Mouse (Mus musculus) erythroblast, adult 5-6 weeks (primary cell): ENCODE measurements around the gene Cept1. TPM values are rescaled to one million over a fixed set of nuclear protein-coding genes. Genes with fewer than 3 reads are reported as not detected.

ENCODE experiments used
- ATAC-seq: replicated peaks from 2 replicates; pipeline ENCODE4 v1.8.0; 2016; ENCODE audit warnings: moderate number of reproducible peaks, mild to moderate bottlenecking, moderate TSS enrichment, inconsistent platforms; ENCODE audit not compliant: poor library complexity, low FRiP score, severe bottlenecking
- total RNA-seq, 2 experiments: library from RNA; stranded (forward) in 1 of 2; stranded (reverse) in 1 of 2; fragments of 150-400 nt in 1 of 2; fragments of 200-764, 138-1000 nt in 1 of 2; gene quantifications; 2 replicates each; pipeline versions ENCODE4 v1.2.3 to v1.2.4; 2015 to 2017; ENCODE audit warnings: low replicate concordance in 2 of 2

Gene Cept1
- total RNA-seq, 2 experiments from 2014 or later, result 16.4 to 33.8 TPM

DNA sequence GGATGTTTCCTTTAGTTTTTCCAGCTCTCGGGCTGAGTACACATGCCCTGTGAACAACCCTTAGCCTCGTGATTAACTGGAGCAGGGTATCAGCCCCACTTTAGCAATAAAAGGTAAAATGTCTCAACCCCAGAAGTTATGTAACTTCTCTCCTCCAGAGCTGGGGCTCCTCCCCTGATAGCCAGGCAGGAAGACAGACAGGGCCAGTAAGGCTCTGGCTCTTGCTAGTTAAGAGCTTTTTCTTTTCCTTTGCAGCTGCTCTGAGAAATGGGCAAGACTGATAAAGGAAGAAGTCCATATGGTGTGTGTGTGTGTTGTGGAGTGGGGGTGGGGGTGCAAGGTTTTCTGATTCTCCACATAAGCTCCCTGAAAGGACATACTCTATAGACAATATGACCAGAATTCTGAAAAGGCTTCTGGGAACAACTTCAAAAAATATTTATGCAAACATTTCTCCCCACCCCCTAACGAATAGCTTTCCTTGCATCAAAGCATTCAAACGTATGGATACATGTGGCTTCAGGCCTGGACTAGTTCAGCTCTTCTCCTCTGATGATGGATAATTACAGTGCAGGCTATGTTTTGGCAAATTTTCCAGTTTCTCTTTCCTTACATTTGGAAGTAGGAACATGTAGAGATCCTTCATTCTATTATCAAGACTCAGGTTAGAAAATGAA is 51.4 kb downstream of the Cept1 start:
- peak; percentile 58; the same call in 1 of the 2 replicates for ATAC-seq

DNA sequence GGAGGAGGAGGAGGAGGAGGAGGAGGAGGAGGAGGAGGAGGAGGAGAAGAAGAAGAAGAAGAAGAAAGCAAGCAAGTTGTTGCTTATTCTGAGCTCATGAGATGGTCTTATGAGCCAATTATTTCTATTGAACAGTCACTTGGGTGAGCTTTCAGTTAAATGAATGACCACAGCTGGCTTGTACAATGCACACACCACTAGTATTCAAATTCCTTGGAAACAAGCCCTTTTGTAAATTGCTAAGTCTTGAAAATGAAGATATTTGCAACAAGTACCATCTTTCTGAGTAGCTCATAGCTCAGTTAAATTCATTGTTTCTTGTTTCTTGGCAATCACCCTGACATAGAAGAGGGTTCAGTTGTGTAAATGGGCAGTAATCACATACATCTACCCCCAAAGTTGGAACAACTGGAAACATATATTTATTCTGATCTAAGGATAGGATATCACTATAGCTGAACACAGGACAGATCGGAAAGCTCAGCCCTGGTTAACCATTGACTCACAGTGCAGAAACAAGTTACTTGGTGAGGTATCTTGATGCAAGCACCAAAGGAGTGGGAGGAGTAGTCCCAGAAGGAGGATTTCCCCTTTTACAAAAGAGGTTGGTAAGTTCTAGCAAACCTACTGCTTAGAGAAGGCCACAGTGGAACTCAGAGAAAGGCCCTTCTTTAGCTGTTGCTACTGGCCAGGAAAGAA is 52.1 kb downstream of the Cept1 start:
- no peak for ATAC-seq

DNA sequence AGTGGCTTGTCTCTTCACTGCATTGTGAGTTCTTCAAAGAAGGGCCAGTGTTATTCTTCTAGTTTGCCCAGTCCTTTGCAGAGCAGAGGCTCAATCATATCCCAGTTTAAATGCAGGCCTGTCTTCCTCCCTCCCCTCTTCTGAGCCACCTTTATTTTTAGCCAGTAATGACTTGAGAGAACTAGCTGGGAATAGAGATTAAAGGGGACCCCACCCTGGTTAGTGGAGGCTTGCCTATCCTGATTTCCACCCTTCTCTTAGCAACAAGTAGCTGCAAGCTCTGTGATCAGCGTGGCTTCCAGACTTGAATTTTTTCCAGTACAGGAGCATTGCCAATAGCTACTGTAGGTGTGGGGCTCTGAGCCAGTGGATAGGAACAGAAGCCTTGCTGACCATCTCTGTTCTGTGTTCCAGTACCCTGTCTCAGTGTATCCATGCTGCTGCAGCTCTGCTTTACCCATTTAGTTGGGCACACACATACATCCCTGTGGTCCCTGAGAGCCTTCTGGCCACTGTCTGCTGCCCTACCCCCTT is 53.1 kb downstream of the Cept1 start:
- peak; percentile 68 for ATAC-seq

DNA sequence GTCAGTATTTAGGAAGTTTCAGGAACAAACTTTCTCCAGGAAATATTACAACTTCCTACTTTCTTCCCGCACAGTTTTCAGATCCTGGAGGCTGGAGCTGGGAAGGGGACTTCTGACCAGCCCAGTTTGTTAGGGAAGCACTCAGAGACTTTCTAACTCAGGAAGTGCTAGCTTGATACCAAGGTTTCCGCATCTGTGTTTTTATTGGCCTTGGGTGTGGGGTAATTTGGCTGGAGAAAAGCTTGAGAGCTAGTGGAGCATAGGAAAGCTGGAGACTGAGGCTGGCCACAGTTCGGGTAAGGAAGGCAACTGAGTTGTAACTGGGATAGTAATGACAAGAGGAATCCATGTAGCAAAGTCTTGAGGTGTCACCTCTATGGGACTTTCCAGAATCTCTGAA is 53.7 kb downstream of the Cept1 start:
- no peak for ATAC-seq

DNA sequence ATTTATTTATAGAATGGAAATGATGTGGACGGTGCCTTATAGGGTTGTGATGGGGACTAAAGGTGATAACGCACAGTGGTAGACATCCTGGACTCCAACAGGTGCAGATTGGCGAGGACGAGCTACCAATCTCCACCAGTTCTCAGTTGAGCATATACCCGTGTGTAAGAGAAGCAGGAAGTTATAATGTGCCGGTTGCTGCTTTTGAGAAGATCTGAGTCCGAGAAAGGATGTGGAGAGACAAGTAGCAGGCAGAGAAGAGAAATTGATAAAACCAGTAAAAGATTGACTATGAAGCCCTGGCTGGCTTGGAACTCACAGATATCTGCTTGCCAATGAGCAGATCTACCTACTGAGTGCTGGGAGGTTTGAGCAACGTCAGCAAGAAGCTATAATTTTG is 54.4 kb downstream of the Cept1 start:
- no peak for ATAC-seq

DNA sequence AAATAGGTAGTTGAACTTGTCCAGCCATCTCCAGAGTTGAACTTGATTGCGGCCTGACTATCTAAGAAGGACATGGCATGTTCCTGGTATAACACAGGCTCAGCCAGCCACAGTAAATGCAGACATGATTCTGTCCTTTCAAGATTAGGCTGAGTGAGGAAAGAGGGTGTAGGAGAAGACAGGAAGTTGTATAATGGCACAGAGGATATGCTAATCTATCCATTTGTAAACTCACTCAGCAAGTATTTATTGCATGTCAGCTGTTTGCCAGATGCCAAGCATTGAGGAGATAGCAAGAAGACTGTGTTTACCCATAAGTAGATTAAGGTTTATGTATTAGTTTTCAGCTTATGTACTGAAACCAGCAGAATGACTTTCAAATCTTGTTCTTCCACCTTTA is 54.9 kb downstream of the Cept1 start:
- 0 out of 2 replicates have a peak, but pooled peaks have one; percentile 23 for ATAC-seq

DNA sequence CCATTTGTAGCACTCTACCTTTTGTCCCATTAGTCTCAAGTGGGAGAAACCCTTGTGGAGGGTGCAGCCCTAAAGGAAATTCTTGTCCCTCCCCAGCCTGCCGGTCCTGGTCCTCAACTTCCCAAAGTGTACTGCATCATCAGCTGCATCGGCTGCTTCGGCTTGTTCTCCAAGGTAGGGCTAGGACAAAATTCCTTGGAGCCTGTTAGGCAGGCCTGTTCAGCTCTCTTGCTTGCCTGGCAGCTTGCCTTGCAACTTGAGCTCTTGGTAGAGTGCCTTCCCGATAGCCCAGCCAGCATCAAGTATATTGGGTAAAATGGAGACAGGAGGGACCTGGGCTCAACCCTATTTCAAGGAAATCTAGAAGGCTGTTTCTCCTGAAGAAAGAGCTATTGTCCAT is 57.4 kb downstream of the Cept1 start:
- ATAC-seq, result no peak

DNA sequence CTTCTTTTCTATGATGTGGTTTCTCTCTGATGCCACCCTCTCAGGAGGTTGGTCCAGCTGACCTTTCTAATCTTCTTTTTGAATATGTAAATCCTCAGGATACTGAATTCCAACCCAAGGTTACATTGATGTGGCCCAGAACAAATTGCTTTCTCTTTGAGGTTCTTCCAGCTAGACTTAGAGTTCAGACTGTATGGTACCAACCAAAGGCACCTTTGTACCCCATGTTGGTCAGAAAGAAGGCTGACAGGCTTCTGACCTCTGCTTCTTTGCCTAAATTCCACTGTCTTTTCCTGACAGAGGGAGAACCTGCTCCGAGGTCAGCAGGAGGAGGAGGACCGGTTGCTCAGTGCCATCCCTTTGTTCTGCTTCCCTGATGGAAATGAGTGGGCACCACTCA is 60.1 kb downstream of the Cept1 start:
- no peak for ATAC-seq

DNA sequence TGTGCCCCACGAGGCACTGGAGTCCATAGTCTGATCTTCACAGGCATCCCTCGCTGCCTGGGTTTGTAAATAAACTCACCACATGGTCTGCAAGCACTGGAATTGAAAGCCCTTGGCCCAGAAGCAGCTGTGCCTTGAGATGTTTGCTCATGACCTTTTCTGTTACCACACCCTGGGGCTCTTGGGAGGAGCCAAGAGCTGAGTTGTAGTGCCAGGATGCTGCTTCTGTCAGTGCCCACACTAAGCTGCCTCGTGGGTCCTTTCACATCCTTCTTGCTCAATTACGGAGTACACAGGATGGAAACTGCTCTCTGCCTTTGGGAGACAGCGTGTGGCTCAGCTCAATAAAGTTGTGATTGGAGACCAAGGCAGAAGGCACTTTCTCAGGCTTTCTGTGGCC is 61.8 kb downstream of the Cept1 start:
- ATAC-seq, result no peak

DNA sequence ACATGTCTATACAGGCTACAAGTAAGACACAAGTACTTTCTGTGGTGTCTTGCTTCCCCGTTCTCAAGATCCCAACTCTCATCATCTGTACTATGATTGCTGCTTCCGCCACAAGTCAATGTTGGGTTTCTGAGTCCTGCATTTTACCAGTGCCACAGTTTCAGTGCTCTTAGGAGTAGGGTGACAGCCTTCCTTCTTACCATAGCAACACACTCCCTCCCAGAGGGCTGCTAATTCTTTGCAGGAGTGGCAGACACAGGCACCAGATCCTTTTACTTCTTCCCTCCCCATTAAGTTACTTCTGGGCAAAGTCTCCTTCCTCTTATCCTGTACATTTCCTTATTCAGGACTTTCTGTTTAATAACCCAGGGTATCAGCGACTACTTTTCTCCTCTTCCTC is 62.7 kb downstream of the Cept1 start:
- no peak for ATAC-seq

DNA sequence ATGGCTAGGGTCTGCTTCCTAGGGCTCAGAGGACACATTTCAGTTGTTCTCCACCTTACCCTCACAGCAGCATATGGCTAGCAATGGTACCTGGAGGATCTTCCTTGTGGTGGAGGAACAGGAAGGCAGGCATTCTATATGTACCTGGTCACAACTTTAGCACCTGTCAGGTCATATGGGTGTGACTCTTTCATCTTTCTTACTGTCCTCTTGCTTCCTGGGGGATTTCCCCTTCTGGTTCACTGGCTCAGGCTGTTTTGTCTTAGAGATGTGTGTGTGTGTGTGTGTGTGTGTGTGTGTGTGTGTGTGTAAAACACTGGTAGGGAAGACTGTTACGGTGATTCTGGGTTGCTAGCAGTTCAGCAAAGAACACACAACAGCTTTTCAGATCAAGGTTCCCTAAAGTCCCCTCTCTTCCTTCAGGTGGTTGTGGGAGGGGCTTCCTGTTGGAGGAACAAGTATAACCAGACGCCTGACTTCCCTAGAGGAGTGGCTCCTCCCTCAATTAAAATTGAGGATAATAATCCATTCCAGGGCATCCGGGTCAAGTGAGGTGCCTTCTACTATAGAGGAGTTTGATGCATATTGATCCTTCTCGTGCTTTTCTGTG is 63.7 kb downstream of the Cept1 start:
- ATAC-seq, result no peak

DNA sequence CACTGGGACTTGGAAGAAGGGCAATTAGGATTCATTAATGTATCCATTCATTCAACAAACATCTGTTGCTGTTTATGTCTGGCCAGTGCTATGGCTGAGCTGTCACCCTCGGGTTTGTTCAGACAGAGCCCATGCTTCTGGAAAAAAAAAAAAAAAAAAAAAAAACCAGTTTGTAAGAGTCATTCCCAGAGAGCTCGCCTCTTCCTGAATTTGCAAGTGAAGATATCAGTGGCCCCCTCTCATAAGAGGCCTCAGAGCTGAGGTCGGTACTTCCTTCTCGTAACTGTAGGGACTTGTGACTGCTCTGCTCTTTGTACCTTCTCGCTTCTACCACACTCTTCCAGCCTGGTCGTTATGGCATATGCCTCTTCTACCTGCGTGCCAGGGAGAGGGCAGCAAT is 64.3 kb downstream of the Cept1 start:
- ATAC-seq, result no peak

DNA sequence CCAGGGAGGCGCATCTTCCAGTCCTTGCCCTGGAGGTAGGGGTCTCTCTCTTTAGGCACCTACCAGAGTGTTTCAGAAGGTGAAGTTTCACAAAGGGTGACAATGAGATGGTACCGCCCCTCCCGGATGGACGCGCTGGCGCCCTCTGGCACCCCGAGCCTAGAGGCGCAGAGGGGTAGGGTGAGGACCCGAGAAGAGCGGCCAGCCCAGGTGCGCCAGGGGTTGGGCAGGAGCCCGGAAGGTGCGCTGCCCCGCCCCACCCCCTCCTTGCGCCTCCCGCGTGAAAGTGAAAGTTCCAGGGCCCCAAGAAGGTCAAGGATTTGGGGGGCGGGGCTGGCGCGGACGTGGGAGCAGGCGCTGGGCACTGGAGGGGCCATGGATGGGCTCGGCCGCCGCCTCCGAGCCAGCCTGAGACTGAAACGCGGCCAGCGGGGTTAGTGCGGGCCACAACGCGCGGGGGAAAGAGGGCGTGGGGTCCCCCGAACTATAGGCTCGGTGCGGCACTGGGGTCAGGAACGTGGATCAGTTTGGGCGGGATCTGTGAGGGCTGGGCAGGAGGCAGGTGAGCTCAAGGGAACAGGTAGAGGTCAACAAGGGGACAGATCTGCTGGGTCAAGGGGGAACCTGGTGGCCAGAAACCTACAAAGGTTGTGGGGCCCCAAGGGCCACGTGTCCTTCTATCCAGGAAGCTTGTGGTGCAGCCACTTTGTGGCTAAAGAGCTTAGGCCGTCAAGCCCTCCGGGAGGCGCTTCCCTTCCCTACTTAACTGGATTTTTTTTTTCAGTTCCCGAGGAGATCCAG is 65.1 kb downstream of the Cept1 start, which contains the start of gene Dennd2d:
Dennd2d (plus strand) TSS at position 125 of the 801 bp plus-strand sequence.
- no peak for ATAC-seq

DNA sequence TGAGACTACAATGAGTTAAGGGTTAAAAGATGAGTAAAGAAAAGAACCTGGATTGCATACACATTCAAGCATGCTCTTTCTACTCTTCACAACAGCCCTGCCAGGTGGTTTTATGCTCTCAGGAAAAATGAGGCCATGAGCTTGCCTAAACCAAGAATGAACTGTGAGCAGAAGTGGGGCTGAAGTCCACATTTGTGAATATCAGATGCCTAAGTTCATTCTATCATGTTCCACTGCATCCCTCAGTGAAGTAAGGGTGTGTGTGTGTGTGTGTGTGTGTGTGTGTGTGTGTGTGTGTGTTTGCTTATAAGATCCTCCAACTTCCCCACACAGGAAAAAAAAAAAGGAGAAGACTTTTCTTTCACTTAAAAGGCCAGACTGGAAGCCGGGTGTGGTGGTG is 70.7 kb downstream of the Cept1 start:
- ATAC-seq, result no peak

DNA sequence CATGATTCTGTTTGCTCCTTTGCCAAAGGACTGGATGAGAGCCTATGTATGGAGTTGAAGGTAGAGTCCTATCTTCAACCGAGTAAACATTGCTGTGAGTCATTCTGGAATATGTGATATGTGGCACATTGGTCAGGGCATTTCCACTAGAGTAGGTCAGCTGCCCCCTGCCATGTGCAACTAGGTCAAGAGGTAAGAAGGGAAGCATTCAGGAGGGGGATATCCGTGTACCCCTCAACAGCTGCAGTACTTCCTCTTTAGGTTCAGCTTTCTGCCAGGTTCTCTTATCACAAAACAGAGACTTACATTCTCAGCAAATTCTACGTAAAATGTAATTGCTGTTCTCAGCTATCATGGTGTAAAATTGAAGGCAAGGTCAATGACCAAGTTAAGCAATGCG is 73.4 kb downstream of the Cept1 start:
- no peak for ATAC-seq

DNA sequence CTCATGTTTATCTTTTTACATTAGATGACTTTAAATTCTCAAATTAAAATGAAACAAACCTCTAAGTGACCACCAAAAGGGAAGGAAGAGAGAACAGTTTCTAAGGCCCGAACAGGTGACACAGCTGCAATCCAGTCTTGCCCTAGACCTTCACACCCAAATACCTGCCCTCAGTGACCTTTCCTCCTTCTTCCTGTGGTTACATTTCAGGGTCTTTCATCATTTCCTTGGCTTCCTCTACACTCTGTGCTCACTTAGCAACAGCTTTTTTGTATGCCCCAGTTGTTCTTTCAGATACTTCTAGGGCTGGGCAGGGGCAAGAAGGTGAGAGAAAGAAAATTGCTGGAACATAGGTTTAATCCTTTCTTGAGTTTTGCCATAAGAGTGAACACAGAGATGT is 82.9 kb downstream of the Cept1 start:
- no peak for ATAC-seq

DNA sequence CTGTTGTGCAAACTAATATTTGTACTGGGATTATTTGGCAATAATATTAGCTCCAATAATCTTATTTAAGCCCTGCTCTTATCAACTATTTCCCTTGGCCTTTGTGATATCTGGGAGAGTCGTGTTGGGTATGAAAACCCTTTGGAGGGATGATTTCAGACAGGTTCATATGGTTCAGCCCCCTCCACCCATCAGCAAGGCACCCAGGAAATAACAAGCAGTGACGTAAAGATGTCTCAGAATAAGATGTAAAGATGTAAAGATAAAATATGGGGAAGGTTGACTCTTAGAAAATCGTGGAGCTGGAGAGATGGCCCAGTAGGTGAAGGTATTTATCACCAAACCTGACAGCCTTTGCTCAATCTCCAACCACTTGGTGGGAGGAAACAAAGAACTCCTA is 85.1 kb downstream of the Cept1 start:
- no peak for ATAC-seq

DNA sequence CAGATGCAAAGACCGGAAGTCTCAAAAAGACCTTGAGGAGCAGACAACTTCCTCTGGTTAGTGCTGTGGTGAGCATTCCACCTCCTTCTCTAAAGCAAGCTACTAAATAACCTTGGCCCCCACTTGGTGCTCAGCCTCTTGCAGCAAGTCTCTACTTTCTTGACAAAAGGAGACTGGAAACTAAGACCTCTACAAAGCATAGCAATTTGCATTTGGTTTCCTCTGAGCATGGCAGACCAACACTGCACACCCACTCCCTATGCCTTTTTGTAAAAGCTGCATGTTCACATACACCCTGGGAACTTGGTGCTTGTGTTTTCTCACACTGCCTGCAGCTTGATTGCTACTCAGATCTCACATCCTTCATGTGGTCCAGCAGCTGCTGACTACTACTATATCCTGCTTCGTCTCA is 85.5 kb downstream of the Cept1 start:
- no peak for ATAC-seq

DNA sequence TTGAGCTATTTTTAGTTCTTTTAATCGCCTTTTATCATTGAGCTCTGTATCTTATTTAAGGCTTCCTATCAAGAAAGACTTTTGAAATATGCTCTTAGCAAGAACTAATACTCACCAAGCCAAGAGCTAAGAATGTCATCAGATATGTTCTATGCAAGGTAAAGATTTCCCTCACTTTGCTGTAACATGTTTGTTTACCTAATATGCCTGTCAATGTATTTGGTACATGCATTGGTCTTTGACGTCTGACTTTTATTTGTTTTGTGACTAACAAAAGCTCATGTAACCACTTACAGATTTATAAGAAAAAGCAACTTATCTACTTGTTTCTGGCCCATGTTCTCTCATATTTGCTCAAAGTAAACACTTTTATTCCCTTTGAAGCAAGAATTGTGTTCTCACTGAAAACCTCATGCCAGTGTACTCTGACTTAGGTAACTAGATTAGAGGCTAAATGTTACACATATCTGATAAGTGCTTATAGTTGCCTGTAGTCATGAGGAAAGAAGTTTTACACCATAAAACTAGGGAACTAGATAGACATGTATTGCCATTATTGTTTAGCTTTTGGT is 90.2 kb downstream of the Cept1 start:
- no peak for ATAC-seq

DNA sequence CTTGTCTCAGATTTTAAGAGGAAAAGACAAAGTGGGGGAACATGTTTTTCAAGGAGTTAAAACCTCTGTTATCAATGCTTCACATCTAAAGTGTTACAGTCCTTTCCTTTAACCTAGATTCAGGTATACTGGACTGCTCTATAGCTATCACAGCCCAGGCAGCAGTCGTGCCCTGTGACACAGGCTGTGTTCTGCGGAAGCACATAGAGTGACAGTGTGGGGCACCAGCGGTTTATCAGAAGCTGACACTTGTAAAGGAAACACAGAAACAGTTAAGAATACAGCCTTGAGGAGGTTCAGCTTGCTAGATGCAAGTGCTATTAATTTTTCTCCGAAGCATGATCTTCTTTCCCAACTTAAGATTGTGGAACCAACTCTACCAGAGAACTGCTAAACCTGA is 95.0 kb downstream of the Cept1 start:
- ATAC-seq, result no peak
